Mouse (Mus musculus): ENCODE data around the gene Myo15.
"Not testable (repeated sequence)": the region's sequence is repeated elsewhere in the genome, so short reads cannot be mapped to it uniquely, and the experiment has no call there.

The Myo15 gene

DNA sequence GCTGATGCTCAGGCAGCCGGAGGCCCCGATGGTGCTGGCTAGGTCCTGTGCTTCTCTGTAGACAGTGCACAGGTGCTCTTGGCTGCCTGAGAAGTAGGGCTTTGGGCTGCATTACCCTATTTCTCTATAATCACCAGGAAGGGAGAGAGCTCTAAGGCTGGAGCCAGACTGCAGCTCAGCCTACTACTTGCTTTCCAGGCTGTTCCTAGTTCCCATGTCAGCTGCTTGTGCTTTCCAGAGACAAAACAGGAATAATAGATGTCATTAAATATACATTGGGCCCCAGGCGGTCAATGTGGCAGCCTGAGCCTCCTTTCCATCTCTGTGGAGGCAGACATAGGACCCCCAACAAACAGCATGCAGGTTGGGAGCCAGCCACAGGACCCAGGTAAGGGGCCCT is at the start of gene Myo15:
Myo15 (plus strand) TSS at position 301 of the 400 bp plus-strand sequence.
- DNase-seq, result no peak

DNA sequence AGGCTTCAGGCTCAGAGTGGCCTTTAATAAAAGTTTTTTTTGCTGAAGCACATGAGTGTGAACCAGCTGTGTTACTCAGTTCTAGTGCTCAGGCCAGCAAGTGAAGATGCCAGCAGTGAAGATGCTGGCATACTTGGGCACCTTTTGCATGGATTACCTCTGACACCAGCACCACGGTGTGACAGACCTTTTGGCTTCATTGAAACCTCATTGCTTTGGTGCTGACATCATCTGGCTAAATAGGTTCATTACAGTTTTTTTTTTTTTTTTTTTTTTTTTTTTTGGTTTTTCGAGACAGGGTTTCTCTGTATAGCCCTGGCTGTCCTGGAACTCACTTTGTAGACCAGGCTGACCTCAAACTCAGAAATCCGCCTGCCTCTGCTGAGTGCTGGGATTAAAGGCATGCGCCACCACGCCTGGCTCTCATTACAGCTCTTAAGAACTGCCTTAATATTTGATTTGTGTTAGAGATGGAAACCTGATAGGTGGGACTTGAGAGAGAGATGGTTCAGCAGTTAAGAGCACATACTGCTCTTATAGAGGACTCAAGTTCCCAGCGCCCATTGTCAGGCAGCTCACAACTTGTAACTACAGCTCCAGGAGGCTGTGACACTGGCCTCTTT is 47.0 kb upstream of the Myo15 start:
- DNase-seq, result no peak

GRCm38 (mm10) chr11:60423006-60423405 is 46.1 kb upstream of the Myo15 start:
- no peak for DNase-seq

DNA sequence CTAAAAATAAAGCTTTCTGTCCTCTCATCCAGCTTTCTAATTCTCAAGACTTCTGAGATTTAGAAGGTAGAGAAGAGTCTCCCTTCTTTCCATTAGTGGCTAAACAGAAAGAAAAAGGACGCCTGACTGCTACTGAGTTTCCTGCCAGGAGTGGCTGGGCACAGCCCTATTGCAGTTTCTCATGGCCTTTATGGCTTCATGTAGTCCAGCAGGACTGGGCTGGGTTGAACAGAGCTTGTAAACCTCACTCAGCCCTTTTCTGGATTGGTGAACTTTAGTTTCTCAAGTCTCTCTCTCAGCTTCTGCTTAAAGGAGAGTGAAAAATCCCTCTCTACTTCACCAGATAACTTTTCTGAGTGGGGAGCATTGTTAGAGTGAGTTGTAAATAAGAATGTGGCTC is 42.7 kb upstream of the Myo15 start:
- DNase-seq, result no peak

DNA sequence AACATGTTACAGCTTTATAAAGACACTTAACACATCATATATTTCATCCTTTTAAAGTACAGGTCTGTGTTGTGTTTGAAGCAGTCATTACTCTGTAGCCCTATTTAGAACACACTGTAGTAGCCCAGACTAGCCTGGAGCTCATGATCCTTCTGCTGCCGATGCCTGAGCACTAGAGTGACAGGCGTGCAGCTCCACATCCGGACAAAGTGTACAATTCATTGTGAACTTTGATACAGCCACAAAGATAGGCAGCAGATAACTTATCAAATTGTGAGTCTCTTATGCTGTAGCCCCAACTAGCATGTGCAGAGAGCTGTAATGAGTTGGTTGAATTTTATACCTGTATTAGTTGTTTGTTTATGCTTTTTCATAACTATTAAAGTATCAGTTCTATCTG is 41.5 kb upstream of the Myo15 start:
- no peak for DNase-seq

DNA sequence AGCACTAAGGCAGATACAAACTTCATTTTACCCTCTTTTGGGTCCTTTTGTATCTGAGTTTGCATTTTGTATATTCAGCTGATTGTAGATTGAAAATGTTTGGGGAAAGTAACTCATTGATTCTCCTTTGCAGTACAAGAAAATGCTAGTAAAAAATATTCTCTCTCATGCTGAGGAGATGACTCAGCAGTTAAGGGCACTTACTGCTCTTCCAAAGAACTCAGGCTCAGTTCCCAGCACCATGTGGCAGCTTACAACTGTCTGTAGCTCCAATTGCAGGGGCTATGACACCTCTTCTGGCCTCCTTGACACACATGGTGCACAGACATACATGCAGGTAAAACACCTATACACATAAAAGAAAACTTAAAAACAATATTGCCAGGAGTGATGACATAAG is 35.6 kb upstream of the Myo15 start:
- no peak for DNase-seq

DNA sequence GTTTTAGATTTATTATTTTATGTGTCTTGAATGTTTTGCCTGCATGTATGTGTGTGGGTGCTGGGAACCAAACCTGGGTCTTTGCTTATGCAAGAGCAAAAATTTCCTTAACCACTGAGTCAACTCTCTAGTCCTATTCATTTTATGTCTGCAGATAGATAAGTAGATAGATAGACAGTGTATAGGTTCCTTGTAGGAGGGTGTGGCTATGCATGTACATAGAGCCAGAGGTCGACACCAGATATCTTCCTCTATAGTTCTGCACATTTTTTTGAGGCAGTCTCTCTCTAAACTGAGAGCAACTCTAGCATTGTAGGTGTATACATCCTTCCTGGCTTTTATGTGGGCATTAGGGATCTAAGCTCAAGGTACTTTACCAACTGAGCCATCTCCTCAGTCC is 34.0 kb upstream of the Myo15 start:
- DNase-seq, result no peak

DNA sequence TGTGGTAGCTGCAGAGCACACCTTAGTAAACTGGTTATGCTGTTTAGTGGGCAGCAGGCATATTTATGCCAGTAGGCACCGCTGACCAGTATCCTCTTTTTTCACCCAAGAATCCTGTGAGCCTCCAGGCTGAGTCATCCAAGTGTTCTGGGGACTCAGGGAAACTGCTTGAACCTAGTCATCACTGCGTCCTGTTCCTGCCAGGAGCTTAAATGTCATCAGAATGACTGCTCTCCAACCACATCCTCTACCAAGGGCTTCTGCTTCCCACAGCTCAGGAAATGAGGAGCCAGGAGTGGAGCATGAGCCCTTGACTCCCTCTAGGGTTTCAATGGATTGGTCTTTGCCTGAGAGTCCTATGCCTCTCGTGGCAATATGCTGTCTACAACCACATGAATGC is 32.5 kb upstream of the Myo15 start:
- DNase-seq, result no peak

DNA sequence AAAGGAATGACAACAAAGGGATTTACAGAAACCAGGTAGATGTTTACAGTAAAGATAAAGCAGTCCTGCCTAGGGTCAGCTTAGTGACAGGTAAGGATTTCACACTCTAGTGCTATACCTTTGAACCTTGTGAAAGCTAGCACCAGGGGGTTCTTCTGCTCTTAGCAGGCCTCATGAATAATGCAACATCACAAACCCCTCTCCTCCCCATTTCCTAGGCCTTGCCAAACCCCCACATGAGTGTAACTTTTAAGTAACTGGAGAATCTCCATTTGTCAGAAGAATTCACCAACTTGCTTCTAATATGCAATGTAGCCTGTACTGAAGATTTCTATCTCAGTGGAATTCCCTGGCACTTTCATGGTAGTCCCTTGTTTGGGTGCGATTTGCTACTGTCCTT is 29.5 kb upstream of the Myo15 start:
- not testable (repeated sequence) for DNase-seq

DNA sequence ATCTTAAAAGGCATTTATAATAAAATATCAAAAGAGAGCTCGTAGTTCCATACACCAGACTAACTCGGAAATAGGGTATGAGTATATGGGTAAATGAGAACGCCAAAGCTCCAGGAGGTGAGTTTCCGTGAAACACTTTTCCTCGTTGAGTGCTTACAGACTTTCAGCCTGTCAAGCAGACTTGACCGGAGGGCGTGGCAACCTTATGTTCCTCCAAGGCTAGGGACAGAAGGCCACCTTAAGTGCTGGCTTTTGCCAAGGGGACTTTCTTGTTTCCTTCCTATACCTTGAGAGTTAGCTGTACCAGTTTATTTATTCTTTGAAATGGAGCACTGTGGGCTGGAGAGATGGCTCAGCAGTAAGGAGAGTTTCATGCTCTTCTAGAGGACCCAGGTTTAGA is 29.0 kb upstream of the Myo15 start:
- DNase-seq, result no peak

GRCm38 (mm10) chr11:60442896-60443295 is 26.2 kb upstream of the Myo15 start:
- DNase-seq, result no peak

- DNase-seq, result no peak
Measured at GRCm38 (mm10) chr11:60444007-60444406, 25.1 kb upstream of the Myo15 start.

- DNase-seq, result peak; percentile 88 to 91
Measured at GRCm38 (mm10) chr11:60454080-60454744, 14.9 kb upstream of the Myo15 start, which contains the start of gene Drg2. Drg2 (plus strand) TSS chr11:60454591.

- DNase-seq, result no peak
Measured at GRCm38 (mm10) chr11:60454745-60455087, 14.4 kb upstream of the Myo15 start.

- DNase-seq, result no peak
Measured at GRCm38 (mm10) chr11:60457973-60458372, 11.2 kb upstream of the Myo15 start.

DNA sequence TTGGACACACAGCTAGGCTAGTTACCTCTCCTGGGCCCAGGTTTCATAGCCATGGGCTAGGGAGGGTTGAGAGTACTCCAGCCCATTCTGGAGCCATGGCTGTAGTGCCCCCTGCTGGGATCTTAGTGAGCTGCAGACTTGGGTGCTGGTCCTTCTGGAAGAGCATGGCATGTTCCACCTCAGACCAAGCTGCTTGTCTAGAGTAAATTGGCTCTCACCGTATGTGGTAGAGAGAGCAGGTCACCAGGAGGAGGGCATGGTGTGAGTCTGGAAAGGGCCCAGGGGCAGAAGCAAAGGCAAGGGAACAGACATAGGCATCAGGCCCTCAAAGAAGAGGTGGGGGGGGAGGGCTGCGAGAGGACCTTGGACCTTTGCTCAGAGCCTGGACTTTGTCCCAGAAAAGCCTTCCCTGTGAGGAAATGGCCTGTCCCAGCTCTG is 3.2 kb upstream of the Myo15 start:
- DNase-seq, result peak; percentile 53 to 61

GRCm38 (mm10) chr11:60470743-60471142 is 1.6 kb downstream of the Myo15 start:
- no peak for DNase-seq

- no peak for DNase-seq
Measured at GRCm38 (mm10) chr11:60474534-60474933, 5.4 kb downstream of the Myo15 start.

DNA sequence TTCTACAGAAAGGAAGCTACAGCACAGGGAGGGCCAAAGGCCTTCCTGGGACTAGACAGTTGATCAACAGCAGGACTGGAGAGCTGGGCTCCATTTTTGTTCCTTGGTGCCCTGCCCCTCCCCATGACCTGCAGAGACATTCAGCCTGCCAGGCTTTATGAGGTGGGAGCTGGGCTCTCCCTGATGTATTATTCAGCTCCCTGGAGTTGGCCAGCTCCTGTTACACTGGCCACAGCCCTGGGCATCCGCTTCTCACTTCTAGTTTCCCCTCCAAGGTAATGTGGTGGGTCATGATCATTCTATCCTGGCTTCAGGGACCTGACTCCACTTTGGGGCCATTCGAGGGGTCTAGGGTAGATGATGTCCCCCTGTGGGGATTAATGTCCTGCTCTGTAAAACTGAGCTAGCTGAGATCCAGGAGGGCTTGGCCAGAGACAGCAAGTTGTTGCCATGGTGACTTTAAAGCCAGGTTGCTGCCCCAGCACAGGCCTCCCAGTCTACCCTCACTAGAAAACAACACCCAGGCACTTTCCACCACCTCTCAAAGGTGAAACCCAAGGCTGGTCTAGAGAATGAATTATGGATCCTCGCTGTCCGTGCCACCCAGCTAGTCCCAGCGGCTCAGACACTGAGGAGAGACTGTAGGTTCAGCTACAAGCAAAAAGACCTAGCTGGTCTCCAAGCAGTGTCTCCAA is 6.7 kb downstream of the Myo15 start:
- no peak for DNase-seq

DNA sequence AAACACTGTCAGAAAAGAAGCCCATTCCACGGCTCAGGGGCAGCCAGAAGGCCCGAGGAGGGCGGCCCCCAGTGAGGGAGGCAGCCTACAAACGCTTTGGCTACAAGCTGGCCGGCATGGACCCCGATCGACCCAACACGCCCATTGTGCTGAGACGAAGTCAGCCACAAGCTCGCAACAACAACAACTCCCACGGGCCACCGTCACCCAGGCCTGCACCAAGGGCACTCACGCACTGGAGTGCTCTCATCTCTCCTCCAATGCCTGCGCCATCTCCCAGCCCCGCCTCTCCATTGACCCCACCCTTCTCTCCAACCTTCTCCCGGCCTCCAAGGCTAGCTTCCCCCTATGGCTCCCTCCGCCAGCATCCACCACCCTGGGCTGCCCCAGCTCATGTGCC is 9.0 kb downstream of the Myo15 start:
- DNase-seq, result no peak

DNA sequence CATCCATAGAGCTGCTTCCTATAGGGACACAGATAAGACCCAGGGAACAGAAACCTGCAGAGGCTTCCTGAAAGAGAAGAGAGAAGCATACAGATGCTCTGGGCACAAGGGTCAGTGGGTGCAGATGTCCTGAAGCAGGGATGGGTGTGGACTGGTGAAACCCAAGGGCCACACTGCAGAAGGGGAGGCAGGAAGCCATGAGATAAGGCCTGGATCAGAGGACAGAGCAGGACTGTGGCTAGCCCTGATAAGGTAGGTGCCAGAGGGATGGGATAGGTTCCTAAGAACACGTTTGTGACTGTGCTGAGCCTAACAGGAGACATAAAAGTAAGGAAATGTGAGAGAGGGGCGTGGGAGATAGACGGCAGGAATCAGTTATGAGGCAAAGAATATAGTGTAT is 17.1 kb downstream of the Myo15 start:
- DNase-seq, result no peak

DNA sequence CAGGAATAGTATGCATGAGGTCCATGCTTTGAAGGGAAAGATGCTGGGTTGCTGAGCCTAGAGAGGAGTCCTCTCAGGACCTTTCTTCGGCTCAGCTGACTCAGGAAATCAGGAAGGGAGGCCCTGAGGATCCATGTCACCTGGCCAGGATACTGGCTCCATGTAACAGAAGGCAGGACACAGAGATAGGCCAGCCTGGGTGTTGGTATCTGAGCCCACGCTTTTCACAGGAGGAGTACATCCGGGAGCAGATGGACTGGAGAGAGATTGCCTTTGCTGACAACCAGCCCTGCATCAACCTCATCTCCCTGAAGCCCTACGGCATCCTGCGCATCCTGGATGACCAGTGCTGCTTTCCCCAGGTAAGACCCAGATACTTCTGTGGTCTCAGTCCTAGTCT is 23.6 kb downstream of the Myo15 start:
- DNase-seq, result peak; percentile 13 to 24

DNA sequence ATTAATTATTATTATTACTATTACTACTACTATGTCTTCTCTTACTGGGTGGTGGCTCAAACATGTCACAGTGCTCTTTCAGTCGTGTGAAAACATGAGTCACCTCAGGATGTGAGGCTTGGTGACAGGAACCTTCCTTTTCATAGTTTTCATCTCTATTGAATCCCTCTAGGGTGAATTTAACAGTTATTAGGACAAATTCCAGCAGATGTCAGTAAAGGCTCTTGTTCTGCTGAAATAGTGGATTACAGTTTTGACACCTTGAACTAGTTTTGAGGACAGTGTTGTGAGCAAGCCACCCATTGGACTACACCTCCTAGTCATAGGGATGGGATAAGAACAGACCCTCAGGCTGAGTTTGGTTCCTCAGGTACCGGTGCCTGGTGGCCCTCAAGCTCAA is 26.6 kb downstream of the Myo15 start:
- no peak for DNase-seq

DNA sequence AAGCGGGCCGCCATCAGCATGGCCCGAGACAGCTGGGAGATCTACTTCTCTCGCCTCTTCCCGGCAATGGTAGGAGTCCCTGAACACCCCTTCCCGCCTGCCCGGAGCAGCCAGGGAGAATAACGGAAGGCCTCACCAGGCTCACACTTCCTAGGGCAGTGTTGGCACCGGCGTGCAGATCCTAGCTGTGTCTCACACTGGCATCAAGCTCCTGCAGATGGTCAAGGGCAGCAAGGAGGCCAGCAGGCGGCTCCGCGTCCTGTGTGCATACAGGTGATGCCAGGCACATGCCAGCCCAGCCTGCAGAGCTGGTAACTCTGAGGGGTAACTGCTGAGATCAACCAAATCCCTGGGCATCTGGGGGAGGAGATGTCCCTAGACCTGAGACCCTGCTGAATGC is 38.1 kb downstream of the Myo15 start:
- DNase-seq, result peak; percentile 35 to 49

Data from cerebellum, postnatal 36 days (tissue).